Mouse (Mus musculus) gastrocnemius, postnatal 25 days (tissue): ENCODE measurements around the gene Bcl2l11. TPM values are rescaled to one million over a fixed set of nuclear protein-coding genes. Genes with fewer than 3 reads are reported as not detected.

Experiments used
- DNase-seq: peaks from one replicate; pipeline ENCODE4 v3.0.0; 2022
- total RNA-seq, 2 experiments: library from RNA; stranded (reverse); gene quantifications; 1 replicate in 1 of 2; 2 replicates in 1 of 2; pipeline ENCODE4 v1.2.3; 2021

Bcl2l11 gene
- total RNA-seq, 2 experiments from 2014 or later, result 2.4 to 5.1 TPM

DNA sequence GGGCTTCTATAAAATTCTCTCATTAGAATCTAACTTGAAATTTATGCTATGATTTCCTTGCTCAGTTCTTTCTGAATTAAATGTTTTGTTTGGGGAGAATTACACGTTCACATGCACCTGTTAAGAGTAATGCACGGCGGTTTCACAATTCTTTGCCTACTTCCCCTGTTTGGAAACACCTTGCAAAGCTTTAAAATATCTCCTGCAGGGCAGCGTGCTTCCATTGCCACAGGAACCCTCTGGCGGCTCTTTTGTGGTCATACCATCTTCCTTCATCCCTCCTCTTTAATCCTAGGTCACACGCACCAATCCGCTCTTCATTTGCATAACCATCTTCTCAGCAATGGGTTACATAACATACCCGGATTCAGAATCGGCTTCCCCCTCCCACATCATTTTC is 14.3 kb upstream of the Bcl2l11 start:
- no peak for DNase-seq

DNA sequence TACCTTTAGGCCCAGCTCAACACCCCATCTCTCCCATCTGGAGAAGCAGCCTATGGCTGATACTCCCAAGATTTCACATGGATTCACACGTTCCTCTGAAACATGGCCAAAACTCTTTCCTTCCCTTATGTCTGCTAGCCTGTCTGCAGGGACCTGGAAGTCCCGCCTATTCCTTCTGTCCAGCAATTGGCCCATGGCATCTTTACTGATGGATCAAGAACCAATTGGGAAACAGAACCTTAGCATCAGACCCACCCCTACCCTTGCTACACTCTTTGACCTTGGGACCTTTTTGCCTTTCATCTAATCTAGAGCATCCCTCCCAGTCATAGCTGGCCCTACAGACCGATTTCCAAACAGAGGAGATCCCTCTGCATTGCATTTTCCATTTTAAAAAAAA is 11.2 kb upstream of the Bcl2l11 start:
- no peak for DNase-seq

DNA sequence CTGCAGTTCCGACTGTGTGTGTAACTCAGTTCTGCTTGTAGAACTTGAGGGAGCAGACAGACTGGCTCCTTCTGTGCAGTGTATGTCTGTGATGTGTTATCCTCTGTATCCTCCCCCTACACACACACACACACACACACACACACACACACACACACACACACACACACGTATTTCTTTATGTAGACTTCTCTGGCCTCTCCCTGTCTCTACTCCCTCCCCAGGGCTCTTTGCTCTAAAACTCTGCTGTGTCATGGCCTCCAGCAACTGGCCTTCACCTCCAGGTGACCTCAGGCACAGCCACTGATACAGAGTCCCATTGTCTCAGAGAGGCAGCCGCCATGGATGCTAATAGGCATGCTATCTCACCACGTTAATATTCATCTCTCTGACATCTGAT is 10.3 kb upstream of the Bcl2l11 start:
- DNase-seq, result no peak

DNA sequence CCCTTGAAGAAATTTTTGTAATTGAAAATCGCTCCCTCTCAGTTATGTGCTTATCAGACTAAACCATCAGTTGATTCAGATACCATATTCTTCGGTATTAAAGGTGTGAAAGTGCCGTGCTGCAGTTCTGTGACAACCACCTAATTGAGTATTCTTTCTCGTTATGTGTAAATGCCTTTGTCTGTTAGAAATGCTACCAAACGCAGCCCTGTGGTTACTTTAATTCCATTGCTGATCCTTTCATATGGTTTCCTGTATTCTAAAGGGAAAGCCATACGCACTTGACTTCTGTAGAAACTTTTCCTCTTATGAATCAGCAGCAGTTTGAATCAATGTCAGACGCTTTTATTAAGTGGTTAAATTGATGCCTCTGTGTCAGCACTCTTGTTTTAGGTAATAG is 8.2 kb upstream of the Bcl2l11 start:
- DNase-seq, result no peak

DNA sequence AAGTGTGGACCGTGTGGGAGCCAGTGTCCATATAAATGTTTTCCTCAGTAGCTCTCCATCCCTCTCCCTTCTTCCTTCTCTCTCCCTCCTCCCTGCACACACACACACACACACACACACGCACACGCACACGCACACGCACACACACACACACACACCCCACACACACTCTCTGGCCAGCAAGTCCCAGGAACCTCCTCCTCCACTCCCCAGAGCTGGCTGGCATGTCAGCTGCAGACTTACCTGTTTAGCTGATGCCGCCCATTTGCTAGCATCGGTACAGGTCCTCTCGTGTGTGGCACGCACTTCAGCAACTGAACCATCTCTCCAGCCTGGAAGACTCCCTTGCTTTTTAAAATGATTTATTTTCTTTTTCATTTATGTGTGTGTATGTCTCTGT is 6.9 kb upstream of the Bcl2l11 start:
- no peak for DNase-seq

DNA sequence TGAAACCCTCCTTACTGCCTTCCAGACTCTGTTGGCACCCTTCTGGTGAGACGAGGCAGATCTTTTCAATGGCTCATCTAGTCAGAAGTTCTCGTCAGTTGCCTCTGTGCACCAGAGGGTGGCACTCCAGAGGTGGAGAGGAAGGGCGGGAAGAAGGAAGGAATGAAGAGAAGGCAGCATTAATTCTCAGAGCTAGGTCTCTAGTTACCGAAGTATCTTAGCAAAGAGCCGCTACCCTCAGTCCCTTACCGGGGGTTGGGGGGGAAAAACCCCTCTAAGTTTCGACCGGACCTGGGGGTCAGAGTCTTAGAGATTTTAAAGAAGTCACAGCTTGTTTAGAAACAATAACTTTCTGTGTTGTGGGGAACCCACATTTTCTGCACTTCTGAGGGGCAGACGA is 3.3 kb upstream of the Bcl2l11 start:
- peak; percentile 31 for DNase-seq

DNA sequence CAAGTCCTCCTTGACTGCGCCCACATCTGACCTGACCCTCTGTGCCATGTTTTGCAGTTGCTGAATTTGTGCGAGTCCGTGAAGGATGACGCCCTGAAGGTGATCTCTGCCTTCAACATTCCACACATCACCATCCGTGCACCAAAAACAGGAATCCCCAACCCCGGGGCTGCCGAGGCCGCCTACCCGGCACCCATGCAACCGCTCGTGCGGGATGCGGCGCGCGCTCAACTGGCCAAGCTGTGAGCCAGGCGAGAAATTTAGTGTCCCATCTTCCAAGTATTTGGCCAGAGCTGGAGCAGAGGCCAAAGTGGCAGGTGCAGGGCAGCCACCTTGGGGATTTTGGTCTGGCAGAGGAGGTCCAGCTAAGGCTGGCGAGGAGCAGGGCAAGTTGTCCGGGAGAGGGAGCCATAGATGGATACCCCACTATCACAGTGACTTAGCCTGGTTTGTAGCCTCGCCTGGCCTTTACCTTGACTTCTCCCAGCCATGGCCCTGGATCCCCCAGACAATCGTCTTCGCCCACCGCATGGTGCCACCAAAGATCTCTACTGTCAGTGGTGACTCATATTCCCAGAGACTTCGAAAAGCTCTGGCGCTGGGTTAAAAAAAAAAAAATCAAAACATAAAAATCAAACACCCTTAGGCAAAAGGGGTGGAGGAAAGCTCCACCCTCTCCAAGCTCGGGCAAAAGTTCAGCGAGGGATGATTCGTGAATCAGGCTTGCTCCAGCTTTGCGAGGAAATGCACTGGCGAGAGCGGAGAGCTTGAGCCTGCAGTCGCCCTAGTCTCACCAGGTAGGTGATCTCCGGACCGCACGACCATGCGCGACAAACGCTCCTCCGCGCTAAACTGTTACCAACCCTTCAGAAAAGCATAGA is 2.7 kb upstream of the Bcl2l11 start:
- peak; percentile 34 for DNase-seq

DNA sequence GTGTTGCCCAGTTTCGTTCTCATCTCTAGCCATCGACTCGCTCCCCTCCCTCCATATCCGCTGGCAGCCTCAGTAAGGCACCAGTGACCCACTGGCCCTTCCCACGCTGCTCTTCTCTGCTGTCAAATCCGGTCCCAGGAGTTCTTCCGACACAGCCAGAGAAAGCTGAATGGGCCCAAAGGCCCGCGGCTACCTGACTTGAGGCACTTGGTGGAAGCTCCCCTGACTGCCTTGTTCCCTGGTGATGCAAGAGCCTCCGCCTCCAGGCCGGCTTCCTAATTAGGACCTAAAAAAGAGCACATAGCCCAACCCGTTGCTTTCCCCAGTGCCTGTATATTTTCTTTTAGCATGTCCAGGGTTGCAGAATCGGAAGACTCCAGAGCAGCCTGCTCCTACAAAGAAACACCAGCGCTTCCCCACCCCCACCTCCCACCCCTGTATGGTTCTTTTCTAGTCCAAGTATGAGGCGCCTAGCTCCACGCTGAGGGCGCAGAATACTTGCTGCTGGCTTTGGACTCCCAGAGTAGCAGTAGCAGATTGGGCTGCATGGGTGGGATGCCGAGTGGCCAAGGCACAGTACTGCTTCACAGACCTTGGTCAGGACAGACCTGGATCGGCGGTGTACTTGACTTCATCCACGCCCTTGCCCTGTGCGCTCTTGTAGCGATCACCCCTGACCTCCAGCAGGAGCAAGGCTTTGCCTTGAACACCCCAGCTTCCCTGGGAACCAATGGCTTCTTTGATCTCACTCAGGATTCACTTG is 1.7 kb upstream of the Bcl2l11 start:
- no peak for DNase-seq

DNA sequence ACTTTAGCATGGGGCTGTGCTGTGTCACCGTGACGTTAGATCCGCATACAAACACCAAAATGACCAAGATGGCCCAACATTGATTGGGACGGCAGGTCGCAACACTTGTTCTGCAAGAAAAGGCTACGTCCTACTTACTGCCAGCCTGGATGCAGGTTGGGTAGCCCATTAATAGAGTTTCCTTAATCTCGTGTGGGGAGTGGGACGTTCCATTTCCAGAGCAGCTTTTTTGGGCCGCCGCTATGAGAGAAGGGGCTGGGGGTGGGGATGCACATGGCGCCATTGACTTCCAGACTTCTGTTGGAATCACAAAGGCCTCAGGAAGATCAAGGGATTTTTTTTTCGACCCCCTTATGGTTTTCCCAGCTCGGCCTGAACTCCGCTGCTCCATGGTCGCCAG is 1.1 kb upstream of the Bcl2l11 start:
- no peak for DNase-seq

DNA sequence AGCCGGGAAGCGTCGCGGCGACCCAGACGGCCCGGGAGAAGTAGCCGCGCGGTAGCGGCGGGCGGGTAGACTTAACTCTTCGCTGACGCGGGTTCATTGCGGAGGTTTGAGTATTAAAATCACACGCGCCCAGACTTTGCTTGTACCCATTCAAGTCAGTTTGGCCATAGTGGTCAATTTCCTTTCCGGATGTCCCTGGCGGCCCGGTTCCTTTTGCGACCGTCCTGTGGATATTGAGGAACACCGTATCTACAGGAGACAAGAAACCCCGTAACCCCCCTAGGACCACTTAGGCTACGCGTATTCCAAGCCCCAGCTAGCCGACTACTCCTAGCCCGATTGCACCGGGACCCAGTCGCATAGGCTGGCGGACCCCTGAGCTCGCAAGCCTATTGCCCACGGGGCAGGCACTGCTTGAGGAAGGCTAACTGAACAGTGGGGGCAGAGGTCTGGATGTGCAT is 783 bp downstream of the Bcl2l11 start:
- peak; percentile 42 for DNase-seq

DNA sequence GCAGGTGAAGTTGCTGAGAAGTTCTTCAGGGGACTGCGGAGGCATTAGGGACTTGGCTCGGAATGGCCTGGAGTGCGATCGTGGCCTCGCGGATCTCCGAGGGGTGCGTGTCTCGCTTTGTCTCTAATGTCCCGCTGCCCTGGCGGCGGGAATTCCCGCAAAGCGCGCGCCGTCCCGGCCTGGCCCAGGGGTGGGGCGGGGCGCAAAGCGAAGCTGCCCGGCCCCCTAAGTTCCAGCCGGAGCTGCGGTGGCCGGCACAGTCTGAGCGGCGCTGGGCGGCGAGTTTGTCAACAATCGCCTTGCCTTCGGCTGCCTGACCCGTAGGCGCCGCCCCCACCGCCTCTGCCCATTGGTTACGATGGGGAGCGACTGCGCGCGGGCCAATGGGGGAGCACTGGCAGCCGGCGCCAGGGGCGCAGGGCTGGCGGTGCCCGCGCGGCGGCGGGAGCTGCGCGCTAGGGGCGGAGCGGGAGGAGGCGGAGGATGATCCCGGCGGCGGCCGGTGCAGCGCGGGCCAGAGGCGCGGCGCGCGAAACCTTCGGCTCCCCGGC is 1.4 kb downstream of the Bcl2l11 start:
- peak; percentile 97 for DNase-seq

DNA sequence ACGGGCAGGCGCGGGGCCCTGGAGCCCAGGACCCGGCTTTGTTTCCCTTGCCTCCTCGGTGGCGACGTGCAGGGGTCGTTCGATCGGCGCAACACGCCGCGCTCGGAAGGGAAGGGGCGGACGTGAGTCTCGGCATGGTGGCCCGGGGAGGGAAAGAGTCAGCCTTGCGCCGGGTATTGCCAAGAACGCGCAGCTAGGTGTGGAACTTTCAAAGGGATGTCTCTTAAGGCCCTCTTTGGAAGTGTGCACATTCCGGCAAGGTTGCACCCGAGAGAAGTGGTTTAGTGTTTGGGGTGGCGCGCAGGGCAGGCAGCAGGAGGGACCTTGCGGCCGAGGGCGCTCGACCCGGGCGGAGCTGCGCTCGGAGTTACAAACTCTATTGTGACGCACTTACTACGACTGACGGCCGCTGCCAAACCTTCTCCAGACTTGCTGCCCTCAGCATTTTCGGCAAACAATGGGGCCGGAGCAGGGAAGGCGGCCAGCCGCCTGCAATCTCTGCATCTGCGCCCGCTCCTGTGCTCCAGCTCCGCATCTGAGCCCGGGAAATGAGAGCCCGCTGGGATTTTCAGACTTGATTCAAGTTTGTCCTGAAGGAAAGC is 2.0 kb downstream of the Bcl2l11 start:
- peak; percentile 80 for DNase-seq

DNA sequence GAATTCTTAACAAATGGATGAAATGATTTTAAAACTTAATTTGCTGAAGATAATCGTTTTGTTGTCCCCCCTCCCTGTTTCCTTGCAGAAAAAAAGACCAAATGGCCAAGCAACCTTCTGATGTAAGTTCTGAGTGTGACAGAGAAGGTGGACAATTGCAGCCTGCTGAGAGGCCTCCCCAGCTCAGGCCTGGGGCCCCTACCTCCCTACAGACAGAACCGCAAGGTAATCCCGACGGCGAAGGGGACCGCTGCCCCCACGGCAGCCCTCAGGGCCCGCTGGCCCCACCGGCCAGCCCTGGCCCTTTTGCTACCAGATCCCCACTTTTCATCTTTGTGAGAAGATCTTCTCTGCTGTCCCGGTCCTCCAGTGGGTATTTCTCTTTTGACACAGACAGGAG is 2.7 kb downstream of the Bcl2l11 start:
- DNase-seq, result no peak

DNA sequence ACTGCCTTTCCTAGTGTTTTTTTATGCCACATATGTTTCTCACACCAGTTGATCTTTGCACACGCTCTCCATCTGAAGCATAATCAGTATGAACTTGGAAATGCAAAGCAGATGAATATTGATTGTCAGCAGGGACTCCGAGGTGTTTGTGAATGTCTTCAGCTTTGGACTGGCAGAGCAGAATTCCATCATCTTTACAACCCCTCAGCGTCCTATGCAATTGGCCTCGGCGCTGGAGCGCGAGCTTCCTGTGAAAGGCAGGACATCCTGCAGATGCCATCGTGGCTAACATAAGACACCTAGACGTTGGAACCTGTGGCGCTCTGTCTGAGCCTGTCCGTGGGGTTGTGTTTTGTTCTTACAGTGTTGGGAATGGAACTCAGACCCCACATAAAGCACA is 5.7 kb downstream of the Bcl2l11 start:
- no peak for DNase-seq

DNA sequence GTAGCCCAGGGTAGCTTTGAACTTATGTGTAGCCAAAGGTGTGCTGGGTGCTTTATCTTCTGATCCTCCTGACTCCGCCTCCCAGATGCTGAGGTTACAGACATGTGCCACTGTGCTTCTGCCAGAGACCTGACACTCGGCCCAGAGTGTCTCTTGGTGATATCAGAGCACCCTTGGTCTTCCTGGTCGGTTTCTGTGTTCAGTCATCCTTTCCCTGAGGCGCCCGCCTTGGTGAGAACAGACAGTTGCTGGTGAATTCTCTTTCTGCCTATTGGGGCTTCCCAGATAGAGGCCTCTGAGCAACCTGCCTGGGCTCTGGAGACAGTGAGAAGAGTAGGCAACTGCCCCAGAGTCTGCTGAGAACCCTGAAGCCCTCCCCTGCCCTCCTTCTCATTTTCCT is 6.8 kb downstream of the Bcl2l11 start:
- no peak for DNase-seq

DNA sequence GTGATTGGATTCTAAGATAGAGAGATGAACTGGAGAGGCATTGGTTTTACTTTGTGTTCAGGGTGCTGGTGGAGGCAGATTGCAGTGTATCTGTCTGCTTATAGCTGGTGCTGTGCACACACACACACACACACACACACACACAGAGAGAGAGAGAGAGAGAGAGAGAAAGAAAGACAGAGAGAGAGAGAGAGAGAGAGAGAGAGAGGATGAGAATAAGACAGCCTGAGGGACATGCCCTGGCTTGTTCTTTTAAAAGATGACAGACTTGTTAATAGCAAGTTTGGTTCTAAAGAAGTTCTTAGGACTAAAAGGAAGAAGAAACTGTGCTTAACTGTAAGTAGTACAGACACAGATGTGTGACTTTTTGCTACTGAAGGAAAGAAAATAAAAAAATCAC is 8.0 kb downstream of the Bcl2l11 start:
- DNase-seq, result no peak

DNA sequence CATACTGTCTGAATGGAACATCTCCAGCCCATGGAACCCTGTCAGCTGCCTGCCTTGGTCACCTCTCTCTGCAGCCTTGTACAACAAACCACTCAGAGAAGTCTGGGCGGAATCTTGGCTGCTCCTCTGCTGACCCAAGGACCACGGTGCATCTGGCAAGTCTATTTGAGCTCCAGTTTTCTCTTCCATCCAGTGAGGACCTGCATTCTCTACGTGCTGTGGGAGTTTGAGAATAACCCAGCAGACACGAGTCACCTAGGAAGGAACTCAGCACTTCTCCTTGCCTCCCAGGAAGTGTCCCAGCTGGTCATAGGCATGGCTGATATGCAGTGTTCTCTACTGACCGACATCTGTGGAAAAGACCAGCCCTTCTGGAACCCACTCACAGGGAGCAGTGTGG is 8.6 kb downstream of the Bcl2l11 start:
- DNase-seq, result no peak

DNA sequence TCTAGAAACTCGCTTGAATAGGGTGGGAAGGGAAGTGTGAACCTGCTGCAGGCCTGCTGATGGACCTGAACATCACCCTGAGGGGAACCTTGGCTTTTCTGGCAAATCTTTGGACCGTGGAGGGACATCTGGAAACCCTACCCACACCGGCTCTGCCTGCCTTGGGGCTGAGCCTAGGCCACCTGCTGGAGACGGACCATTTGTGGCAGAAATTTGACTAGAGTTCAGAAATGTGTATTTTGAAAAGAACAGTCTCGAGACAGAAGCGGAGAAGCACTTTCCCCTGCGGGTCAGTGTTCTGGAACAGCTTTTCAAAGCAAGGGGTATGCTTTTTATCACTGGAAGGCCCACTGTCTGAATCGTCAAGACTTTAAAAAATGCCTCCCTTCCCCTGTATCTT is 9.1 kb downstream of the Bcl2l11 start:
- no peak for DNase-seq

DNA sequence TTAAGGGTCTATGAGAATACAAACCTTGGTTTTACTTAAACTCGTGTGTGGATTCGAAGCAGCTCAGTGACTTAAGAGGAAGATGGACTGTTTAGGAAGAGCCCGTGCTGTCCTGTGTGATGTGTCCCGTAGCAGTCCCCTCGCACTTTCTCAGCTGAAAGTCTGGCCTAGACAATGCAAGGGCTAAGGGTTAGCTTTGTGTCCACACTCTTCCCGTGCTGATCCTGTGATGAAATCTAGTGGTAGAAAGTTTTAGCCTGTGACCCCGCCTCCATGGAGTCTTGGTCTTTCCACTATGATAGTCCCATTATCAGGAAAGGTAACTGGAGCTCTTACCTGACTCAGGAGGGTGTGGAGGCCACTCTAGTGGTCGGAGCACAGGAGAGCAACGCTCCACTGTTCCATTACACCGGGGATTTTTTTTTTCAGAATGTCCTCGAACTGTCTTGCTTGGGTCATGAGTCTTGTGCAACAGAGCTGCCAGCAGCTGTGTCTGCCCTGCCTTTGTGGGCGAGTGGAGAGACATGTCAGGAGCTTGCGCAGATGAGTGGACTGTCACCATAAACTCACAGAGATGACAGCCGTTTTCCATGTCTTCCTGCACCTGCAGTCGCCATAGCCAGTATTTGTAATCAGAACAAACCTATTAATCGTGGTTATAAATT is 11.1 kb downstream of the Bcl2l11 start:
- DNase-seq, result no peak

DNA sequence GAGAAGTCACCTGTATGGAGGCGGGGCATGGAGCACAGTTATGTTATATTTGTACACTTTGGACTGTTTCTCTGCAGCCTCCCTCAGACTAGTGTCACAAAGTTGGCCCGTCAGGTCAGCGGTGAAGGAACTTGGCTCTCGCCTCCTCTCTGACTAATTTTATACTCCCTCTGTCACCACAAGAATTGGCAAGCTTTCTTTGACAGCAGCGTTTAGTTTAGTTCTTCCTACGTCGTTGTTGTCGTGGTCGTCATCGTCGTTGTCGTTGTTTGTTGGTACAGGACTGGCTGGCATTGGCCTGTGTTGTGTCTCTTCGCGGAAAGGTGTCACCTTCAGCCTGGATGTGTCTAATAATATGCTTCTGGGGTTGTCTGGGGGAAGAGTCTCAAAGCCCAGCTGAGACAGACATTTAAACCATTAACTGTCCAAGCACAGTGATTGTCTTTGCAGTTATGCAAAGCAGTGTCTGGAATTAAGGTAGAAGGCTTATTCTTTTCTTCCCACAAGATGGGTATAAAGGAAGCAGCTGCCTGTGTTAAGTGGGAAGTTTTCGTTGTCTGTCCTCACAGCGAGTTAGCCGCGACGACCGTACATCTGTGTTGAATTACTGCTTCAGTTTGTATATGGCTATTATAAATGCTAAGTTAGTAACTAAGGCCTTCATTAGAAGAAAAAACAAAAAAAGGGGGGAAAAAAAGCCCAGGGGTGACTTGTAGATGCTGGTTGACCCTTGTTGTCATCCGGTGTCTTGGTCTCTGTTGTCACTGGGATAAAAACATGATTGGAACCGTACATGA is 11.8 kb downstream of the Bcl2l11 start:
- no peak for DNase-seq

DNA sequence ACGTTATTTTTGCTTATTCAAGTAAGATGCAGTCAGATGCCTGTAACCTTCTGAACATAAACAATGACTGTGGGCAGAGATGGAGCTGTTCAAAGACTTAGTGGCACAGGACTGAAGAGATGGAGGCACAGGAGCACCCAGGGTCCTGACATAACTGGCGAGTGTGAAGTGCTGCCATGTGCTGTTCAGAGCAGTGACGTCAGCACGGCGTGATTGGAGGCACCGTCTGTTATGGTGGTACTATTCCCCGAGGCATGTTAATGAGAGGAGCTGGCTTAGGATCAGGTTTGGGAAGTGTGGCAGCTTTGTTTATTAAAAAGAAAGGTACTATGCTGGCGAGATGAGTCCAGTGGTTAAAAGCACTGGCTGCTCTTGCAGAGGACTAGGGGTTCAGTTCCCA is 13.1 kb downstream of the Bcl2l11 start:
- DNase-seq, result no peak
